Mouse (Mus musculus) right cerebral cortex, postnatal 25 days (tissue): ENCODE data around the gene Nek6.

Experiments
- DNase-seq: peaks from one replicate; pipeline ENCODE4 v3.0.0; 2022

Gene Nek6

GRCm38 (mm10) chr2:38541101-38541500 is 29.7 kb downstream of the Nek6 start:
- DNase-seq: no peak

GRCm38 (mm10) chr2:38541570-38541969 is 30.1 kb downstream of the Nek6 start:
- DNase-seq: no peak

GRCm38 (mm10) chr2:38542366-38542765 is 30.9 kb downstream of the Nek6 start:
- no peak for DNase-seq

- DNase-seq: no peak
Measured at GRCm38 (mm10) chr2:38543158-38543557, 31.7 kb downstream of the Nek6 start.

- DNase-seq: no peak
Measured at GRCm38 (mm10) chr2:38544341-38544740, 32.9 kb downstream of the Nek6 start.

- no peak for DNase-seq
Measured at GRCm38 (mm10) chr2:38544982-38545381, 33.5 kb downstream of the Nek6 start.

GRCm38 (mm10) chr2:38545706-38546105 is 34.3 kb downstream of the Nek6 start:
- no peak for DNase-seq

- DNase-seq: no peak
Measured at GRCm38 (mm10) chr2:38546222-38546621, 34.8 kb downstream of the Nek6 start.

- DNase-seq: no peak
Measured at GRCm38 (mm10) chr2:38546748-38547147, 35.3 kb downstream of the Nek6 start.

- DNase-seq: no peak
Measured at GRCm38 (mm10) chr2:38547793-38548517, 36.5 kb downstream of the Nek6 start.

GRCm38 (mm10) chr2:38552004-38552443 is 40.6 kb downstream of the Nek6 start:
- DNase-seq: no peak

GRCm38 (mm10) chr2:38554226-38554995 is 43.0 kb downstream of the Nek6 start:
- DNase-seq: no peak

- no peak for DNase-seq
Measured at GRCm38 (mm10) chr2:38555659-38556058, 44.2 kb downstream of the Nek6 start.

GRCm38 (mm10) chr2:38556721-38557120 is 45.3 kb downstream of the Nek6 start:
- DNase-seq: no peak

GRCm38 (mm10) chr2:38560296-38561227 is 49.1 kb downstream of the Nek6 start:
- DNase-seq: no peak

- no peak for DNase-seq
Measured at GRCm38 (mm10) chr2:38562596-38562995, 51.2 kb downstream of the Nek6 start.

- DNase-seq: no peak
Measured at GRCm38 (mm10) chr2:38571971-38572601, 60.6 kb downstream of the Nek6 start.

GRCm38 (mm10) chr2:38574697-38575096 is 63.3 kb downstream of the Nek6 start:
- DNase-seq: no peak

- DNase-seq: peak; percentile 65
Measured at GRCm38 (mm10) chr2:38578602-38579521, 67.4 kb downstream of the Nek6 start.

GRCm38 (mm10) chr2:38579528-38579927 is 68.1 kb downstream of the Nek6 start:
- no peak for DNase-seq

- DNase-seq: no peak
Measured at GRCm38 (mm10) chr2:38583982-38584381, 72.5 kb downstream of the Nek6 start.
